Mouse (Mus musculus) c-Kit-negative CD71-positive TER-119-positive erythroid progenitor cells, embryonic 14.5 days (primary cell): Measurements from ENCODE around the gene Arl3.

ENCODE experiments used
- DNase-seq: peaks from one replicate; pipeline ENCODE4 v3.0.0-alpha.2; 2013; ENCODE audit warnings: low read depth, low spot score

Gene Arl3

DNA sequence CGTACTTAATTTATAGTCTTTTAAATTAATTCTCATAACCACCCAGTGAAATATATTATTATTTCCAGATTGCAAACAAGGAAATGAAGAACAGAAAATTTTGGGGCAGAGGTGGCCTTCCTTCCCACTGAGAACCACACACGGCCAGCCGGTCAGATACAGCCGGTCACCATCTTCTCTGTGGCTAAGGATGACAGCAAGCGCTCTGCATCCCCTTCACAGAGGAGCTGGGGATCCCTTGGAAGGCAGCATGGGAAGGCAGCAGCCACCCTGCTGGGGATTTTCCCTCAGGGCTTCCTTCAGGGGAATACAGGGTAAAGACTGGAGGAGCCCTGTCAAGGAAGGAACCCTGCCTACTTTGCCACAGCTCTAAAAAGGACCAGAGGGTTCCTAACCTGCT lies 39.5 kb downstream of the Arl3 start:
- no peak for DNase-seq

GRCm38 (mm10) chr19:46533066-46533465 lies 39.9 kb downstream of the Arl3 start:
- DNase-seq, result no peak

DNA sequence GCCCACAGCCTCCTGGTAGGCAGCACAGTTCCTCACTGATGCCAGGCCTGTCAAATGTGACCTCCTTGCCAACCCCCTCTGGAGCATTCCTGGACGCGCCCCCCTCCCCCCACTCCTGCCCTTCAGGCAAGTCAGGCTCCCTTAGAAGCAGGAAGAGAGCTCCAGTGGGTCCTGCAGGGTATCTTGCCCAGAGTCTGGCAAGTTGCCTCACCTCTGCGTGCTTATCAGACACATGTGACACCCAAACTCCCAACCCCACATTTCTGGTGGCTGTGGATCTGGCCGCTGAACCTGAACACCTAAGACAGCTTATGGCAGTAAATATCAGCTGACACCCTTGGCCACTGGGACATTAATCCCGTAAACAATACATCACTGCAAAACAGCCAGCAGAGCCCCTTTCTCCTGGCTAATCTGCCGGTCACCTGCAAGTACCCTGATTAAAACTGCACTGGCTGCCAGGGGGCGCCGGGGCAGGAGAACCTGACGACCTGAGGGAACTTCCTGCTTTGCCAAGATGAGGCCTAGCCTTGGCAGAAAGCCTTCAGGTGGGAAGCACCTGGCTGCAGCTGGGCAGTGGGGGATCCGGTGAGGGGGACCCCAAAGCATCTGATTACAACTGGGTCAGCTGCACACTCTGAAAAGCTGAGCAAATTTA lies 40.8 kb downstream of the Arl3 start:
- no peak for DNase-seq

DNA sequence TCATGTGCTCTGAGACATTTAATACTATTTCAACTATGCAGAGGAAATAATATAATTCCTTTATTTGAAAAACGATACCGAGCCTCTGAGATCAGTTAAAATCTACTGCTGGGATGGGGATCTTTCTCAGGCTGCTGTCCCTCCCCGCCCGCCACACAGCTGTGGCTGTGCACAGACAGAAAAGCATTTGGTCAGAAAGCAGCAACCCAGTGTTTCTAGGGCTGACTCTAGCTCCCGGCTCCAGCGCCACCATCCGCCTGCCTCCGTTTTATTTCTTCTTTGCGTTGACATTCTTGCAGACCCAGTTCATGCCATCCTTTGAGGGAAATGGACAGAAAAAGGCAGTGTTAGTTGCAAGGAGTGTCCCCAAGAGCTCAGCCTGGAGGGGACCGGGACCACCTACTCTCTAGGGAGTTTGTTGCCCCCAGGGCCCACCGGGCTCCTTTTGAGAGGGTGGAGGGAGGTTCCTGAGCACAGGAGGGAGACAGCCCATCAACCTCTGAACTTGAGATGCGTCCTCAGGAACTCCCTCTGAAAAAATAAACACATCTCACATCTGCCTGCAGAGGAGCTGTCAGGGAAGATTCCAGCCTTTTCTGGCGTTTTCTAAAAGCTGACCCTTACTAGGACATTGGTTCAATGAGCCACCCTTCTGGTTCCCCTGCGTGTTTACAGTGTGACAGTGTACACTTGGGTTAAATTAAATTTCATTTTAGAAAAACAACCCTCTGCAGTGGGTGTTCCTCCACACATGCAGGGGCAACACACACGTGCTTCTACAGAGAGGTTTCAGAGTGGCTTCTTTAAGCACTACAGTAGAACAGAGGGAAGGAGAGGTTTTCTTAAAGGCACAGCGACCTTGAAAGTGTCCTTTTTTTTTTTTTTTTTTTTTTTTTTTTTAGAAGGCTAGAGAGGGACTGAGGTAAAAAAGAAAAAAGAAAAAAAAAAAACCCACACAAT lies 41.6 kb downstream of the Arl3 start:
- DNase-seq, result no peak

DNA sequence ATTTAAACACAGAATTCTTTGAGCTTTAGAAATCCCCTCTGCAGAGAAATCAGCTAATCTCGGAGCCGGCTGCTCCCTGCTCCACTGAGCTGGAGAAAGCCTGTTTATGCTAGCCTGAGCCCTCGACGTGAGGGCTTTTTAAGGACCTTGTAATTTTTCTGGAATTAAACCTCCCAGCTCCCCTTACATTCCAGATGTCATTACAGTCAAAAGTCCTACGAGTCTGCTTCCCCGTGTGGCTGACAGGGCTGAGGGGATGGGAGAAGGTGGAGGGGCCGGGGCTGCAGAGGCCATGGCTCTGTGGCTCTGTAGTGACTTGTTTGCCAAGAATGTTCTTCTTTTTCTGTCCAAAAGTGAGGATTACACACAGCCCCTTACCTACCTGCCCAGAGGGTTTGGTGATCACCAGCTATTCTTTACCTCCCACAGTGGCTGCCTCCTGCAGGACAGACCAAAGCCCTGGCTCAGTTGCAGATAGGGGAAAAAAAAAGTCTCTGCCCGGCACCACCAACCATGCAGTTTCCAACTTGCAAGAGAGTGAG lies 42.5 kb downstream of the Arl3 start:
- no peak for DNase-seq

DNA sequence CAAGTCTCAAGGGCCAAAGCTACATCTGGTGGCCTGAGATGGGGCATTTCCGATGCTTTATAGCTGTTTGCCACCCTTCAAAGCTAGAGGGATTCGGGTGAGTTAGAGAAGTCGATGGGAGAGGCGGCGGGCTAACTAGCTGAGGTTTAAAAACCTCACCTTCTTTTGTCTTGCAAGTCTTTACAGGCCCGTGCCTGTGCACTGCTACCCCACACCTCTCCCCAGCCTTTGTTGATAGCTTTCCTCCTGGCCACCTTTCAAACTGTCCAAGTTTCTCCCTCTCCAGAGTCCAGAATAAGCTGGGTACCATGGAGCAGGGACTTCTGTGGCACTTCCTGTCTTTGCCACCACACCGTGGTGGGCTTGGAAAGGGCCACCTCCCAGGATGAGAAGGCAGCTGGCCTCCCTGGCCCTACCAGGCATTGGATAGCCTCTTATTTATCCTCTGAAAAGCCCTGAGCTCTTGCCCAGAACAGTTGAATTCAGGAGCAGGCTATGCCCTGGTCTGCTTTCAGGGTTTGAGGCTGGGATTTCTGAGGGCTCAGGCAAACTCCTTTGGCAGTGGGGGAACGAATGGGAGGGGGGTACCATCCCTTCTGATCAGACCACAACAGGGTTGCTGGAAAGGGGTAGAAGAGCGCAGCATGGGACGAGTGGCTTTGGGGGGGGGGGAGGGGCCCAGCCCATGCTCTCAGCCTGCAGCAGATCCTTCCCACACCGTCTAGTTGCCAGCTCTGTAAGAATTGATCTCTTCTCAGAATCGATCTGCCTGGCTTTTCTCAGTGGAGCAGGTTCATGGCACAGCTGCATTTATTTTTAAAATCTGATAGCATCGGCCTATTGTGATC lies 43.2 kb downstream of the Arl3 start:
- no peak for DNase-seq

DNA sequence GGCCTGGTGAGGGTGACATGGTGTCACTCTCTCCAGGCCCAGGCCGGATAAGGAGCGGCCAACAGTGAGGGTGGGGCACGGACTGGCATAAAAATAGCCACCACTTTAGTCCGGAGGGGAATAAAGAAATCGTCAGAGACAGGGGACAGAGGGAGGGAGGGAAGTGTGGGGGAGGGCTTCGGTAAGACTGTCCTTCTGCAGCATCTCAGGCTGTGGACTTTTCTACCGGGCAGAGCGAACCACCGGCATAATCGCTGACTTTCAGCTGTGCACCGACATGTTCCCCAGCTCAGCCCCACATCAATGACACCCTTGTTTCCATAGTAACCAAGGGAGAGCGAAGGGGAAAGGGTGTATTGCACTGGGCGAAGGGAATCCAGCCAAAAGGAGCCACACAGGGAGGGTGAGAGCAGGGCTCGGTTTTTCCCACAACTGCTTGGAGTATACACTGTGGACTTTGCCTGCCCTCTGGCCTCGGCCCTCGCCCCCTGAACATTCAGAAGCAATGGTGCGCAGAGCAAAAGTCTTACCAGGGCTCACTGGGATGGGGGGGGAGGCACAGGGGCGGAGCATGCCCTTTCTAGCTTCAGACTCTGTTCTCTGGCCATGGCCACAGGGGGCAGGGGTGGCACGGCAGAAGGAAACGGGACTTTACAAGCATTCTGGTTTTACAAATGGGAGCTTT lies 44.3 kb downstream of the Arl3 start:
- DNase-seq, result no peak

GRCm38 (mm10) chr19:46527632-46528528 lies 45.1 kb downstream of the Arl3 start:
- no peak for DNase-seq

DNA sequence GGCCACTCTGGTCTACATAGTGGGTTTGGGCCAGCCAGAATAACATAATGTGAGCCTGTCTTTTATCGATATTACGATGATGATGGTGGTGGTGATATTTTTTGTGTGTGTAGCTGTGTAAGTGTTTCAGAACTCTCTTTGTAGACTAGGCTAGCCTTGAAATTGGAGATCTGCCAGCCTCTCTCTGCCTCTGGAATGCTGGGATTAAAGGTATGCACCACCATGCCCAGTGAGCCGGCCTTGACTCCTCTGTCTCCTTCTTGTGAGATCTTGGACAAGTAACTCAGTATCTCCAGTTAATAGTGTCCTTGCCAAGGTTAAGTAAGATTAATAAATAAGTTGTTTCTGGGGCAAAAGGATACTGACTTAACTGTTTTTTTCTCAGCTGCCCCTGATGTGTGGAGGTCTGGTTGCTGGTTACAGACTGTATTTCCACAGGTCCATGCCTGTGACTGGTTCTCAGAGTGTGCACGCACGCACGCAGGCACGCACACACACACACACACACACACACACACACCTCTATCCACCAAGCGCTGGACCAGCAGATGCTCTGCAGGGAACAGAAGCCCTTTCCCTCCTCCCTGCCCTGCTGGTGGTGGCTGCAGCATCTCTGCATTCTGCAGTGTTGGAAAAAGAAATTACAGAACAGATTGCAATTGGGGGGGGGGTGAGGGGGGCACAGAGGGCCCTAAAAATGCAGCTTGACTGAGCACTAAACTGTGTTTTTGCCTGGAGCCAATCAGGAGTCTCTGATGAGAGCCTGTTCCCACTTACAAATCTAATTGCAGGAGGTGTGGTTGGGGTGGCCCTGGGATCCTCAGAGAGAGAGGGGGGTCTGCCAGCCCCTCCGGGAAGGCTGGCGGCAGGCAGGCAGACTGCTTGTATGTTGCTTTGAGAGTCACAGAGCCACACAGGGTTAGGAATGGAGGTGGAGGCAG lies 47.0 kb downstream of the Arl3 start:
- DNase-seq, result no peak

- DNase-seq, result no peak
These were observed 48.2 kb downstream of the Arl3 start for GRCm38 (mm10) chr19:46524601-46525321.

DNA sequence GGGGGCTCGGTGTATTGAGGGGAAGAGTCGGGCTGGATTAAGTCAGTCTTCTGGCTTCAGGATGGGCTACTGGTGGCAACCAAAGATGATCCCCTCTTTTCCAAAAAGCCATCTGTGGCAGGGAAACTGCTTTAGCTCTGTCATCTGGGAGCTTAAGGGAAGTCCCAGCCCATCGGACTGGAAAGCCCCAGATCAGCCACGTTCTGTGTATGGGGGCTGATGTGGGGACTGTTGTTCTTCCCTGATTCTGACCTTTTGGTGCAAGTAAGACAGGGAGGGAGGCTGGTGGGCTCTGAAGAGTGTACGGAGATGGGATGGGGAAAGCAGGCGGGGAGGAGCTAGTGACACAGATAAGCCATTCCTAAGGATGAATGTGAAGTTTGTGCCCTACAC lies 48.9 kb downstream of the Arl3 start:
- DNase-seq, result no peak

- DNase-seq, result no peak
These were observed 49.4 kb downstream of the Arl3 start for GRCm38 (mm10) chr19:46523480-46524151.

DNA sequence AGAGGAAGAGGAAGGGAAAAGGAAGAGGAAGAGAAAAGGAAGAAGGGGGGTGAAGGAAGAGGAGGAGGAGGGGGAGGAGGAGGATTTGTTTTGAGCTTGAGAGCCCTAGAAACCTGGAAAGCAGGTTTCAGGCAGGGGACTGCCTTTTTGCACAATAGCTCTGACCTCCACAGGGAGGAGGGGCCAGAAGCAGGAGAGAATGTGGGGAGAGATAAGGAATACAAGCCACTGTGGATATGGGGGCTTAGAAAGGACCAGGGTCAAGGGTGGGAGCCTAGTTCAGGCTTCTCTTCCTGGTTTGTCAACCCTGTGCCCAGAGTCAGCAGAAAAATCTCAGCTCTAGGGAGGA lies 49.9 kb downstream of the Arl3 start:
- no peak for DNase-seq

DNA sequence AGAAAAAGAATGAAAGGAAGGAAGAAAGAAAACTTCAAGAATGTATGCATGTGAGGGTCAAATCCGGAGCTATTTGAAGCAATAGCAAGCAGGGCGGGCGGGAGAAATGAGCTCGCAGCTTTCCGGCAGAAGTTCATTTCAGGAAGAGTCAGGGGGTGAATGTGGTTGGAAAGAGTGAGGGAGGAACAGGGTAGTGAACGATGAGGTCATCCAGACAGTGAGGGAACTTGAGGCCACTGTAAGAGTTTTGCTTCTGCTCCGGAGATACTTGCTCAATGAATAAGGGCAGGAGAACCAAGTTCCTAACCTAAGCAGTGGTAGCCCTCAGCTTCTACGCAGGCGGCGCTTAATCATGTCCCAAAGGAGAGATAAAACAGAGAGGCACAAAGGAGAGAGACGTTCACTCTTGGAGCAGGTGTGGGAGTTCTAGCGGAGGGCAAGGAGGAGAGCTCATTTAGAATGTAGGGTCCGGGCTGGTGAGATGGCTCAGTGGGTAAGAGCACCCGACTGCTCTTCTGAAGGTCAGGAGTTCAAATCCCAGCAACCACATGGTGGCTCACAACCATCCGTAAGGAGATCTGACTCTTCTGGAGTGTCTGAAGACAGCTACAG lies 50.5 kb downstream of the Arl3 start:
- DNase-seq, result no peak

DNA sequence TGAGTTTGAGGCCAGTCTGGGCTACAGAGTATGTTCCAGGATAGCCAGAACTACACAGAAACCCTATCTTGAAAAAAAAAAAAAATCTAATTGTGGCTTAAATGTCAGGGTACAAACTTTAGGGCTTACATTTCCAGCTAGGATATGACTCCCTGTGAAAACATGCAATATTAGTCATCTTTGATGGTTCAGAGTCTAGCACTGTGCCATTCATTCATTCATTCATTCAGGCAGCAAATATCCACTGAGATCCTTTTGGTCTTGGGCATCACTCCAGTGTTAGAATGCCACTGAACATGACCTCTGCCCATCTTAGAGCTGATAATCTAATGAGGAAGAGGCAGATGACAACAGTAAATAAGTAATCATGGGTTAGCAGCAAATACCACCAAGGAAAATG lies 51.3 kb downstream of the Arl3 start:
- DNase-seq, result no peak

- no peak for DNase-seq
These were observed 54.0 kb downstream of the Arl3 start for GRCm38 (mm10) chr19:46518828-46519621.

- no peak for DNase-seq
These were observed 54.6 kb downstream of the Arl3 start for GRCm38 (mm10) chr19:46518352-46518787.
